Mouse (Mus musculus) adrenal gland, adult (tissue): Measurements from ENCODE around the gene Dusp13.

Experiments used
- DNase-seq, 2 experiments: peaks; one replicate each; pipeline ENCODE4 v3.0.0; 2022 to 2023; ENCODE audit warnings: low spot score in 1 of 2; ENCODE audit not compliant: inconsistent age in 2 of 2

Dusp13 gene

GRCm38 (mm10) chr14:21748142-21748870 is 2.7 kb downstream of the Dusp13 start:
- peak; percentile 37 to 86 for DNase-seq

- DNase-seq, result peak in 1 of 2 experiments; percentile 64
Observed at GRCm38 (mm10) chr14:21747436-21748141, 3.4 kb downstream of the Dusp13 start.

DNA sequence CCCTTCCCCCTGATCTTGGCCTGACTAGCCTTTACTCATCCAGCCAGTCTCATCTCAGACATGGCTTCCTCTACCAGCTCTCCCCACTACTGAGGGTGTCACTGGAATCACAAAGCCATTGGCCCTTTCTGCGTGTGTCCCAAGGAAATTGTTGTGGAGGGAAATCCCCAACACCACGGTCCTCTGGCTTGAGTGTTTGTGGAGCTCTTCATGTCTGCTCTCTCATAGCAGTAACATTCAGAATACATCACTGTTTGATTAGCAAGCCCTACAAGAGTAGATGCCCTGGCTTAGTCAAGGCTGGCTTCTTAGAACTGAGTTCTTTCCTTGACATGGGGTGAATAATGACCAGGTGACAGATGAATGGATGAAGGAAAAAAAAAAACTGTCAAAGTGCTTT is 4.1 kb downstream of the Dusp13 start:
- no peak for DNase-seq

DNA sequence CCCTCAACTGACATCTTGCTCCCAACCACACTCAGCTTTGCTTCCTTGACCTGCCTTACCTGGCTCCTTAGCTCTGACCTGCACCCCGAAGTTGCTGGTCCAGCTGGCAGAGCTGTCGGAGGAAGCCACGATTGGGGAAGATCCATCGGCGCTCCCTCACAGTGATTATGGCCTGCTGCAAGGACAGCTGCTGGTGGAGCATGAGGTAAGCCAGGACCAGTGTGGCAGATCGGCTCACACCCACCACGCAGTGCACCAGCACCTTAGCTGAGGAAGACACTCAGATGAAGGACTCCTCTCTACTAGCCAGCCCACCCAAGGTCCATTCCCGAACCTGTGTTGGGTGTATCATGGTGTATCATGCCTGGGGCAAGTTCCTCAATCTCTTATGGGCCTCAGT is 4.7 kb downstream of the Dusp13 start:
- no peak for DNase-seq

DNA sequence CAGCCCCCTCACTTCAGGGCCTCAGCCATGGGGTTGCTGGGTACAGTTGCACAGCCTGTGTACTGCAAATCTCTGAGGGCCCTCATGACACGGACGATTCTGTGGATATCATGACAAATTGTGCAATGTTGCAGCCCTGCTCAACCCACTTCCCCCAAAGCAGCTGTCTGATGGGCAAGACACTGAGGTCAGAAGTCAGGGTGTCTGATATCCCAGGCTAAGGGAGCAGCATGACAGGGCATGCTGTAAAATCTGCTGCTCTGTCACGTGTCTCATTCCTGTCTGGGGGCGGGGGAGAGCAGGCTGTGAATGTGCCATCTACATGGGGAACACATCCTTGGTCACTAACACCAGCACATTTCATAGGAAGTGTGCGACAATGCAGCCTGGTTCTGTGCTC is 5.8 kb downstream of the Dusp13 start:
- DNase-seq, result no peak

- DNase-seq, result no peak
Observed at GRCm38 (mm10) chr14:21744169-21744568, 6.8 kb downstream of the Dusp13 start.

DNA sequence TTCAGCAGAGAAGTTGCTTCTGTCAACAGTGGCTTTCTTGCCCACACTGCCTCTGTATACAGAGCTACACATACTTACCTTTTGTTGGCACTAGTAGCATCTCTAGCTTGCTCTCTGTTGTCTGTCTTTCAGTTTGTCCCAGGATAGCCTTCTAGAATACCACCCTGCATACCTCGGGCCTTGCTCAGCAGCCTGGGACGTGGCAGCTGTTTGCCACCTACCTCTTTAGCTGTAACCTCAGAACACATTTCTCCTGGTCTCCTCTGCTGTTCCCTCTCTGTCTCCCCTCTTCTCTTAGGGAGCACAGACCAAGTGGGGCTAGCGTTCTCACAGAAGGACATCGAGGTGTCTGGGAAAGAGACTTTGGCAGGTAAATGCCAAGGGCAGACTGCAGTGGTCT is 8.5 kb downstream of the Dusp13 start:
- no peak for DNase-seq

DNA sequence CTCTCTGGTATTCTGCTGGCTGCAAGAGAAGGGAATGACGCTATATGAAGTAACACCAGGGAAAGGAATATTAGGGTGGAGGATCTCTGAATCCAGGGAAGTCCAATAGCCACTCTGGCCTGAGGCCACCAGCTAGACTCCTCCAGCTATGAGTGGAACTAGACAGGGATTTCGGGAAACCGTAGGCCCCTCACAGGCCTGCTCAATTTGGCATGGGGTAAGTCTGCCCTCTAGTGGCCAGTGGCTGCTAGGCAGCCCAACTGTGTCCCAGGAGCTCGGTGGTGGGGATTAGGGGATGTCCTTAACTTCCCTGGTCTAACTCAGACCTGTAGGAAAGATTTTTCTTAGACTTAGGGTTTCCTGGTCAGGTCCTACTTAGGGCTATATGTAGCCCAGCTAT is 9.2 kb downstream of the Dusp13 start:
- DNase-seq, result peak; percentile 79 to 94

GRCm38 (mm10) chr14:21741314-21741713 is 9.7 kb downstream of the Dusp13 start:
- DNase-seq, result no peak

- DNase-seq, result no peak
Observed at GRCm38 (mm10) chr14:21740345-21740744, 10.6 kb downstream of the Dusp13 start.

DNA sequence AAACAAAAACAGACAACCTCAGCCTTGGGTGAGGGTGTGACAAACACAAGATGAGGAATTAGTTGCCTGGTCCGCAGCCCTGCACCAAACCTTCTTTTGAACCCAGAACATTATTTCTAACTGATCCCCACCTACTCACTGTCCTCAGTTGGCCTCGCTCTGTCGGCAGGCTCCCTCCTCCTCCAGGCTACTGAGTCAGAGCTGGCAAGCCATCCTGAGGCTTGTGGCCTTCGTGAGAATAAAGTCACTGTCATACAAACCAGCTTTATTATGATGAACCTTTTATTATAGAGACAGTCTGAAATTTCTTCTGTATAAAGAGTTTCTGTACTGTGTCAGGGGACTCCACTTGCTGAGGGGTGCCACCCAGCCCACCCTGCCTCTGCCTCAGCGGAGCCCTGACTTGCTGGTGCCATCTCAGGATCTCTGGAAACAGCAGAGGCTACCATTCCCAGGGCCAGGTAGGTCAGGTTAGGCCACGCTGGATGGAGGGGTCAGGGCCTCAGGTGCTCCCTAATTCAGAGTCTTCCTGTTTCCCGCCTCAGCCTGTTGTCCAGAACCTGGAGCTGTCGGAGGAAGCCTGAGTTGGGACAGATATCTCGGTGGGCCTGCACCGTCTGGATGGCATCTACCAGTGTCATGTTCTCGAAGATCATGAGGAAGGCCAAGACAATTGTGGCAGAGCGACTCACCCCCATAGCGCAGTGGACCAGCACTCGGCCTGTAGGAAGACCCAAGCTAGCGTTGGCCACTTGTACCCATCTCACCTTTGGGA is 17.7 kb downstream of the Dusp13 start:
- DNase-seq, result no peak

DNA sequence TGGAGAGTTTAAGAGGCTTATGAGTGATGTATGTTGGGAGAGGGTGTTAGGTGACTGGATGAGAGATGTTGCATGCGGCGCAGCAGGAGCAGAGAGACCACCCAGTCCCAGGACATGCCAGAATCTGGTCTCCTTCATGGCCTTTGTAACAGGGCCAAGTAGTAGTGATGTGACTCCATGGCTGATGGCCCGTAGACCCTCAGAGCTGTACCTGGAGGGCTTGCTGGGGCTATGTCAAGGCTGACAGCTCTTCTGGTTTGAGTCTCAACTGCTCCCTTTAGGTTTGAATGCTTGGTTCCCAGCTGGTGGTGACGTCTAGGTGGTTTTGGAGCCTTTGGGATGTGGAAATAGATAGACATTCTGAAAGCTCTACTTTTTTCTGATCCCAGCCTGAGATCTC is 21.0 kb downstream of the Dusp13 start:
- DNase-seq, result no peak

- DNase-seq, result no peak
Observed at GRCm38 (mm10) chr14:21729031-21729732, 21.8 kb downstream of the Dusp13 start.

- peak; percentile 45 to 77 for DNase-seq
Observed at GRCm38 (mm10) chr14:21722021-21722698, 28.8 kb downstream of the Dusp13 start.

DNA sequence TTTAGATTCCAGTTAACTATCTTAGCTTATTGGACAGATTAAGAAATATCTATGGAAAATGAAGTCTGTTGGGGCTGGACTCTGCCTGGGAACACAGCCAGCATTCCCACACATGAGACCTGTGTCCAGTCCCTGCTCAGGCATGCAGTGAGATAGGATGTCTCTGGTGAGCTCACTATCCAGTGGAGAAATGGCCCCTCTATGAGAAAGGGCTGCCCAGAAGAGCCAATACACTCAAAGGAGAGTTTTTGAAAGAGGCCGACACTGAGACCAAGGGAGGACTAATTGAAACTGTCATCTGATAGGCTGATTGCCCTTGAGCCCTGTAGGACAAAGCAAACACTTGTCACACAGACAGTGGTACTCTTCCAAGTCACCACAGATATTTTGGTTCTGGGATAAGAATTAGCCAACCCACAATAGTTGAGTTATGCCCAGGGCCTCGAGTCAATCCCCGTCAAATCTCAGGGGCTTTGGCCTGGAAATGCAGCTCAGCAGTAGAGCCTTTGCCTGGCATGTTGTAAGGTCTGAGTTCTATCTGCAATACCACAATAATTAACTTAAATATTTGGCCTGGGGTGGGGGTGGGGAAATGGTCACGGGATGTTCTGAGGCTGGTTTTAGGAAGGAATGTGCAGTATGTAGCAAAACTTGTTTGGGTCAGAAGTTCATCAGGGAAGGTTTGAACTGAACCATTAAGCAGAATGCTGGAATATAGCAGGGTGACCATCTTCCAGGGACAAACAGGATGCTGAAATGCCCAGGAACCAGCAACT is 30.4 kb downstream of the Dusp13 start:
- no peak for DNase-seq

- no peak for DNase-seq
Observed at GRCm38 (mm10) chr14:21719646-21720383, 31.2 kb downstream of the Dusp13 start.

DNA sequence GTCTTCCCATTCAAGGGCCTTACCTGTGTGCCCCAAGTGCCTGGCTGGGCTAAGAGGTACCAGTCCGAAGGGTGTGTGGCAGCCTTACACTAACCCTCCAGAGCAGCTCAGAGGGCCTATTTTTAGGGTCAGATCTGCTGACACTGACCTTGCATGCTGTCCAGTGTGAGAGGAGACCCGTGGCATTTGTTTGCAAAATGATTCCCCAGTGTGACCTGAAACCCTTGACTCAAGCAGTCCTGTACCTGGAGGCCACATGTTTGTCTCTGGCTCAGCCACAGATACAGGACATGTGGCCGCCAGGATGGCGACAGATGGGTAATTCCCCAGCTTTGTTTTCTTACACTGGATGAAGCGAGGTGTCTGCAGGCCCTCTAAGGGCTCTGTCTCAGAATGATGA is 36.5 kb downstream of the Dusp13 start, which contains the start of gene Dupd1:
Dupd1 (minus strand) TSS at position 91 of the 400 bp plus-strand sequence.
- DNase-seq, result no peak

GRCm38 (mm10) chr14:21711231-21711630 is 39.8 kb downstream of the Dusp13 start:
- DNase-seq, result peak in 1 of 2 experiments; percentile 44

- peak; percentile 75 to 87 for DNase-seq
Observed at GRCm38 (mm10) chr14:21709545-21709944, 41.4 kb downstream of the Dusp13 start.
